Mouse (Mus musculus) spleen, adult 2 months (tissue): ENCODE measurements at regions not wholly inside any gene's neighbourhood (a gene's known extent, or its start where the extent isn't known, plus 50 kb on each side); places are given as distances from the start of the nearest gene placed in this dataset.

Source experiments
- DNase-seq, 2 experiments: peaks; one replicate each; pipeline versions ENCODE4 v3.0.0 to v3.0.0-alpha.2; 2012 to 2021; ENCODE audit warnings: low spot score in 2 of 2, low read depth in 1 of 2
- H3K27ac ChIP-seq: fragments of 200-500 bp; 2 replicates; pipeline ENCODE4 v1.5.1; 2012; ENCODE audit warnings: low read length, inconsistent platforms; ENCODE audit not compliant: insufficient read depth
- H3K27me3 ChIP-seq: fragments of 200-500 bp; 2 replicates; pipeline ENCODE4 v1.6.1; 2012; ENCODE audit warnings: mild to moderate bottlenecking, moderate library complexity, low read length, inconsistent platforms; ENCODE audit not compliant: control insufficient read depth, insufficient read depth
- H3K36me3 ChIP-seq: fragments of 200-500 bp; 2 replicates; pipeline ENCODE4 v1.6.1; 2012; ENCODE audit warnings: mild to moderate bottlenecking, low read length, inconsistent platforms; ENCODE audit not compliant: control insufficient read depth, insufficient read depth
- H3K4me1 ChIP-seq: fragments of 200-500 bp; 2 replicates; pipeline ENCODE4 v1.6.1; 2011; ENCODE audit warnings: inconsistent platforms; ENCODE audit not compliant: control insufficient read depth, insufficient read depth, insufficient read length
- H3K4me3 ChIP-seq: fragments of 200-500 bp; 2 replicates; pipeline ENCODE4 v1.5.1; 2011; ENCODE audit warnings: mild to moderate bottlenecking, inconsistent platforms; ENCODE audit not compliant: insufficient read depth, insufficient read length; ENCODE audit errors: extremely low read depth
- CTCF ChIP-seq: fragments of 200-500 bp; IDR thresholded peaks from 2 replicates; pipeline ENCODE4 v1.5.1; 2011; ENCODE audit warnings: mild to moderate bottlenecking, inconsistent platforms; ENCODE audit not compliant: insufficient read depth, insufficient read length, insufficient replicate concordance; ENCODE audit errors: extremely low read depth
- POLR2A ChIP-seq: fragments of 200-500 bp; IDR thresholded peaks from 2 replicates; pipeline ENCODE4 v1.6.1; 2011; ENCODE audit warnings: low read depth, low read length, inconsistent platforms
- WGBS: fragments of 180-500 bp; shearing (Covaris S2); methylation state at CpG from one replicate; pipeline ENCODE4 v1.1.7; 2018; 5-methylcytosine and 5-hydroxymethylcytosine counted together

- H3K36me3 ChIP-seq, result no peaks in the 10 kb centered on the region
- WGBS, result 83% methylated on average over 5 of the region's 5 CpGs
- H3K4me3 ChIP-seq, result no peak overlapping the region
- H3K4me1 ChIP-seq, result no peaks in the 10 kb centered on the region
- no peaks in the 10 kb centered on the region for H3K27me3 ChIP-seq
- no peak overlapping the region for H3K27ac ChIP-seq
- no peak for DNase-seq
- TF ChIP-seq POLR2A, result no peak
- TF ChIP-seq CTCF, result no peak
Observed at GRCm38 (mm10) chr2:128310081-128310480, 184.2 kb downstream of the Bcl2l11 start.

DNA sequence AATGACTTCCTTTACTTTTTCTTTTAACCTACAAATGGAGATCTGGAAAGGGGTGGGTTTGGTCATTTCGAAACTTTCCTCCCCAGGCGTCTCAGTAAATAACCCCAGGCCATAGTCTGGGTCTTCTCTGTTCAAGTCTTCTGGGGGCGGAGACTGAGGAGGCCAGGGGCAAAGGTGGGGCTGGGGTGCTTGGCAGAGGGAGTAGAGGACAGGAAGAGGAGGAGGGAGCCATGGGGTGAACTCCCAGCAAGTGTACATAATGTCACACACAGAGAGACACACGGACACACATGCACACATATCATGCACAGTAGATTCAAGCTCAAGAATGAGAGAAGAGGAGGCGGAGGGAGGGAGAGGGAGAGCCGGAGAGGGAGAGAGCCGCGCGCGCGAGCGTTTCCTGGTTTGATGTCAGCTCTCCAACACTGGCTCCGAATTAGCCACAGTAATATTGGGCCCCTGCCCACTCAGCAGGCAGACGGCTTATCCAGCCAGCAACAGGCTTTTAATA, 186.3 kb downstream of the Bcl2l11 start:
- H3K4me1 ChIP-seq, result no peaks in the 10 kb centered on the region
- H3K27ac ChIP-seq, result no peak overlapping the region
- 9% methylated on average over 14 of the region's 14 CpGs for WGBS
- no peak for DNase-seq
- H3K27me3 ChIP-seq, result no peaks in the 10 kb centered on the region
- no peak for TF ChIP-seq CTCF
- TF ChIP-seq POLR2A, result no peak
- H3K36me3 ChIP-seq, result no peaks in the 10 kb centered on the region
- H3K4me3 ChIP-seq, result no peak overlapping the region

GRCm38 (mm10) chr2:128312659-128313581, 187.1 kb downstream of the Bcl2l11 start:
- H3K36me3 ChIP-seq, result no peaks in the 10 kb centered on the region
- no peaks in the 10 kb centered on the region for H3K27me3 ChIP-seq
- no peak for DNase-seq
- TF ChIP-seq POLR2A (no peak), CTCF (no peak)
- H3K4me3 ChIP-seq, result no peak overlapping the region
- WGBS, result 82% methylated on average over 12 of the region's 12 CpGs
- H3K4me1 ChIP-seq, result no peaks in the 10 kb centered on the region
- no peak overlapping the region for H3K27ac ChIP-seq

DNA sequence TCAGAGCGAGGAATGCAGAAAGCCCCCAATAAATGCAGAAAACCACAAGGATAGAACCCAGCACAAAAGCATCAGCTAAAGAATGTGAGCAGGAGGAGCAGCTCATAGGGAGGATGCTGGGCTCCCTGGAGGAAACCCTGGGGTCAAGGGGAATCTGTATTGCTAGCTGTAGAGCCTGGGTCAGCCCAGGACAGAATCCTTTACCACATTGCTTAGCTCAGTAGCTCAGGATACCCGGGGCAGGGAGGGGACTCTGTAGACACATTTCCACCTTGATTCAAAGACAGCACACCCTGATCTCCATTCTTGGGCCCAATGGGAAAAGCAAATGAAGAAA, 187.7 kb downstream of the Bcl2l11 start:
- no peak for DNase-seq
- Histone ChIP-seq H3K4me3 (no peak overlapping the region), H3K27me3 (no peaks in the 10 kb centered on the region), H3K36me3 (no peaks in the 10 kb centered on the region), H3K4me1 (peaks cover 3% of the 10 kb centered on the region; the same call in 1 of the 2 replicates), H3K27ac (no peak overlapping the region)
- WGBS, result 72% methylated on average over 2 of the region's 2 CpGs
- TF ChIP-seq POLR2A (no peak), CTCF (no peak)

- peaks cover 5% of the 10 kb centered on the region; the same call in 1 of the 2 replicates for H3K4me1 ChIP-seq
- no peak for TF ChIP-seq POLR2A
- TF ChIP-seq CTCF, result no peak
- H3K27ac ChIP-seq, result no peak overlapping the region
- H3K4me3 ChIP-seq, result no peak overlapping the region
- WGBS, result 100% methylated on average over 1 of the region's 1 CpGs
- no peak for DNase-seq
- no peaks in the 10 kb centered on the region for H3K36me3 ChIP-seq
- H3K27me3 ChIP-seq, result no peaks in the 10 kb centered on the region
Observed at GRCm38 (mm10) chr2:128313948-128314347, 188.1 kb downstream of the Bcl2l11 start.

GRCm38 (mm10) chr2:128316516-128316915, 190.7 kb downstream of the Bcl2l11 start:
- TF ChIP-seq POLR2A (no peak), CTCF (no peak)
- Histone ChIP-seq H3K27ac (no peak overlapping the region), H3K4me1 (peaks cover 8% of the 10 kb centered on the region; the same call in 1 of the 2 replicates), H3K36me3 (no peaks in the 10 kb centered on the region), H3K4me3 (no peak overlapping the region), H3K27me3 (no peaks in the 10 kb centered on the region)
- 77% methylated on average over 2 of the region's 2 CpGs for WGBS
- no peak for DNase-seq

DNA sequence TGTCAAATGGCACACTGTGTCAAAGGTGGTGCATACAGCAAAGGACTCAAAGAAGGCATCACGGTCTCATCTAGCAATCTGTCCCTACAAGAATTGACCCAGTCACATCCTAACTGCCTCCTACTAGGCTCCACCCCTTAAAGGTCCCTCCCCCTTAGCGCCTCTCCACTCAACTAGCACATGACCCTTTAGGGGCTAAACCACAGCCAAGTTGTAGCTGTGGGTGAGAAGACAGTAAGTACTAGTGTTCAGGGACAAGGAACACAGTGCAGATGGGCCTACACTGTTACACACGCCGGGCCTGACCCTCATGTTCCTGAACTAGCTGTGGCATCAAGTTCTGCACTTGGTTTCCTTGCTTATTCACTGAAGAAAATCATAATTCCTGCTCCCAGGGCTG, 192.4 kb downstream of the Bcl2l11 start:
- Histone ChIP-seq H3K27ac (no peak overlapping the region), H3K4me1 (peaks cover 8% of the 10 kb centered on the region; the same call in 1 of the 2 replicates), H3K36me3 (no peaks in the 10 kb centered on the region), H3K27me3 (no peaks in the 10 kb centered on the region), H3K4me3 (no peak overlapping the region)
- TF ChIP-seq CTCF (no peak), POLR2A (no peak)
- WGBS, result 63% methylated on average over 4 of the region's 4 CpGs
- no peak for DNase-seq
